Mouse (Mus musculus) megakaryocyte, embryonic 14.5 days (primary cell): Measurements from ENCODE around the gene Ahnak.

Experiments
- FLI1 ChIP-seq: IDR thresholded peaks from 2 replicates; pipeline ENCODE4 v1.6.1; 2012; ENCODE audit warnings: low read length, inconsistent platforms, mixed read lengths
- GATA1 ChIP-seq: IDR thresholded peaks from 3 replicates; pipeline ENCODE4 v1.6.1; 2012; ENCODE audit warnings: mixed read lengths, low read length, inconsistent platforms, borderline replicate concordance

- TF ChIP-seq GATA1 (no peak), FLI1 (no peak)
Measured at GRCm38 (mm10) chr19:9101062-9101457, 112.0 kb downstream of the Ahnak start.
